Mouse (Mus musculus): ENCODE results near the gene Slc25a35.
"Not testable (repeated sequence)": the region's sequence is repeated elsewhere in the genome, so short reads cannot be mapped to it uniquely, and the experiment has no call there.

Gene Slc25a35

GRCm38 (mm10) chr11:68967337-68968282, at the start of gene Slc25a35:
TSS of gene Slc25a35 (plus strand) at chr11:68968131.
- DNase-seq (ENCODE audit: low spot score in 2 of 2) = peak; percentile 95 to 96

- no peak for DNase-seq (ENCODE audit: low spot score in 2 of 2)
These were observed 44.7 kb upstream of the Slc25a35 start for GRCm38 (mm10) chr11:68923191-68923590.

- no peak for DNase-seq (ENCODE audit: low spot score in 2 of 2)
These were observed 43.2 kb upstream of the Slc25a35 start for GRCm38 (mm10) chr11:68924749-68925148.

GRCm38 (mm10) chr11:68926981-68927380, 41.0 kb upstream of the Slc25a35 start, which contains the start of gene Odf4:
TSS of gene Odf4 (minus strand) at chr11:68927081.
- DNase-seq (ENCODE audit: low spot score in 2 of 2) = no peak

GRCm38 (mm10) chr11:68929947-68930346, 38.0 kb upstream of the Slc25a35 start:
- DNase-seq (ENCODE audit: low spot score in 2 of 2) = no peak

- no peak for DNase-seq (ENCODE audit: low spot score in 2 of 2)
These were observed 33.9 kb upstream of the Slc25a35 start for GRCm38 (mm10) chr11:68933885-68934507.

GRCm38 (mm10) chr11:68936951-68937350, 31.0 kb upstream of the Slc25a35 start:
- DNase-seq (ENCODE audit: low spot score in 2 of 2) = not testable (repeated sequence)

- peak; percentile 92 to 96 for DNase-seq (ENCODE audit: low spot score in 2 of 2)
These were observed 28.3 kb upstream of the Slc25a35 start for GRCm38 (mm10) chr11:68939451-68940304.

GRCm38 (mm10) chr11:68940516-68940915, 27.4 kb upstream of the Slc25a35 start:
- no peak for DNase-seq (ENCODE audit: low spot score in 2 of 2)

GRCm38 (mm10) chr11:68942731-68943130, 25.2 kb upstream of the Slc25a35 start:
- no peak for DNase-seq (ENCODE audit: low spot score in 2 of 2)

- no peak for DNase-seq (ENCODE audit: low spot score in 2 of 2)
These were observed 22.7 kb upstream of the Slc25a35 start for GRCm38 (mm10) chr11:68945245-68945644.

- DNase-seq (ENCODE audit: low spot score in 2 of 2) = no peak
These were observed 21.9 kb upstream of the Slc25a35 start for GRCm38 (mm10) chr11:68946001-68946400.

GRCm38 (mm10) chr11:68946806-68947440, 21.0 kb upstream of the Slc25a35 start:
- DNase-seq (ENCODE audit: low spot score in 2 of 2) = peak; percentile 58 to 64

GRCm38 (mm10) chr11:68947542-68947993, 20.4 kb upstream of the Slc25a35 start:
- DNase-seq (ENCODE audit: low spot score in 2 of 2) = peak; percentile 64 to 73

- DNase-seq (ENCODE audit: low spot score in 2 of 2) = no peak
These were observed 14.0 kb upstream of the Slc25a35 start for GRCm38 (mm10) chr11:68953903-68954302.

- DNase-seq (ENCODE audit: low spot score in 2 of 2) = no peak
These were observed 13.5 kb upstream of the Slc25a35 start for GRCm38 (mm10) chr11:68954408-68954807.

GRCm38 (mm10) chr11:68955473-68955872, 12.5 kb upstream of the Slc25a35 start:
- no peak for DNase-seq (ENCODE audit: low spot score in 2 of 2)

GRCm38 (mm10) chr11:68956107-68956506, 11.8 kb upstream of the Slc25a35 start:
- DNase-seq (ENCODE audit: low spot score in 2 of 2) = no peak

GRCm38 (mm10) chr11:68956697-68957096, 11.2 kb upstream of the Slc25a35 start:
- DNase-seq (ENCODE audit: low spot score in 2 of 2) = no peak

GRCm38 (mm10) chr11:68957308-68957707, 10.6 kb upstream of the Slc25a35 start, which contains the start of gene Arhgef15:
TSS of gene Arhgef15 (minus strand) at chr11:68957480.
- DNase-seq (ENCODE audit: low spot score in 2 of 2) = no peak

- DNase-seq (ENCODE audit: low spot score in 2 of 2) = no peak
These were observed 10.0 kb upstream of the Slc25a35 start for GRCm38 (mm10) chr11:68957971-68958370.

Data from right cerebral cortex, postnatal 10 days (tissue).